Mouse (Mus musculus): Measurements from ENCODE around the gene Fgd6. TPM values are rescaled to one million over a fixed set of nuclear protein-coding genes. Genes with fewer than 3 reads are reported as not detected.
A peak's percentile ranks its signal among the peaks of the same experiment; 100 is the strongest.

Gene Fgd6
- polyA plus RNA-seq, 1 experiment from 2014 or later, result 1.7 TPM

- Histone ChIP-seq H3K4me1 (replicated peaks; ENCODE audit: control insufficient read depth, insufficient read depth) (no peaks in the 10 kb centered on the region), H3K4me2 (replicated peaks; ENCODE audit: low read depth) (no peak overlapping the region), H3K9me3 (ENCODE audit: control insufficient read depth, low read length) (no peaks in the 10 kb centered on the region), H3K36me3 (ENCODE audit: control insufficient read depth, insufficient read depth, low read length) (no peaks in the 10 kb centered on the region), H3K9ac (ENCODE audit: low read length) (no peak overlapping the region), H3K4me3 (ENCODE audit: low read depth, low read length) (no peak overlapping the region), H3K27me3 (ENCODE audit: control insufficient read depth, insufficient read depth, low read length) (no peaks in the 10 kb centered on the region), H3K27ac (replicated peaks) (no peak overlapping the region)
- DNase-seq (ENCODE audit: low spot score) (peak; percentile 83), ATAC-seq (ENCODE audit: low FRiP score, low TSS enrichment) (peak; percentile 83)
- peak; percentile 82 for TF ChIP-seq CTCF (IDR thresholded peaks at IDR 0.05; ENCODE audit: low read depth)
- no peak for TF ChIP-seq EP300 (optimal IDR thresholded peaks at IDR 0.05)
- 24% methylated on average over 6 of the region's 6 CpGs for WGBS
Measured at GRCm38 (mm10) chr10:94115893-94116599, 80.2 kb downstream of the Fgd6 start.

GRCm38 (mm10) chr10:94116781-94117340, 81.1 kb downstream of the Fgd6 start:
- no peaks in the 10 kb centered on the region for H3K36me3 ChIP-seq (ENCODE audit: control insufficient read depth, insufficient read depth, low read length)
- H3K4me3 ChIP-seq (ENCODE audit: low read depth, low read length), result no peak overlapping the region
- no peak overlapping the region for H3K4me2 ChIP-seq (replicated peaks; ENCODE audit: low read depth)
- no peak overlapping the region for H3K9ac ChIP-seq (ENCODE audit: low read length)
- ATAC-seq (ENCODE audit: low FRiP score, low TSS enrichment), result peak; percentile 68
- TF ChIP-seq CTCF (IDR thresholded peaks at IDR 0.05; ENCODE audit: low read depth) (no peak), EP300 (optimal IDR thresholded peaks at IDR 0.05) (no peak)
- H3K4me1 ChIP-seq (replicated peaks; ENCODE audit: control insufficient read depth, insufficient read depth), result no peaks in the 10 kb centered on the region
- H3K9me3 ChIP-seq (ENCODE audit: control insufficient read depth, low read length), result no peaks in the 10 kb centered on the region
- WGBS, result 54% methylated on average over 12 of the region's 12 CpGs
- H3K27me3 ChIP-seq (ENCODE audit: control insufficient read depth, insufficient read depth, low read length), result no peaks in the 10 kb centered on the region
- no peak for DNase-seq (ENCODE audit: low spot score)
- H3K27ac ChIP-seq (replicated peaks), result no peak overlapping the region

DNA sequence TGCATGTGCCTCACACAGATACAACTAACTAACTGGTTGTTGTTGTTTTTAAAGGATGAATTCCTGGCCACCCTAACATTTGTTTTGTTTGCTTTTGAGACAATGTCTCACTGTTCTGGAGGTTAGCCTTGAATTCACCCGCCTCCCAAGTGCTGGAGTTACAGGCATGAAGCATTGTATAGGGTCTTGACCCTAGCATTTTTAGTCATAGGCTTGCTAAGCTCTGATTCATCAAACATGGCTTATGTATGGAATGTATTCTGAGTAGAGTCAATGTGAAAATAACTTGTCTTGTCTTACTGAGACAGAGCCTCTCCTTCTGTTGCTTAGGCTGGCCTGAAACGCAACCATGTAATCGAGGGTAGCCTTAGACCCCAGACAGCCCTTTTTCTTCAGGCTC, 82.1 kb downstream of the Fgd6 start:
- H3K4me2 ChIP-seq (replicated peaks; ENCODE audit: low read depth), result no peak overlapping the region
- H3K9me3 ChIP-seq (ENCODE audit: control insufficient read depth, low read length), result no peaks in the 10 kb centered on the region

DNA sequence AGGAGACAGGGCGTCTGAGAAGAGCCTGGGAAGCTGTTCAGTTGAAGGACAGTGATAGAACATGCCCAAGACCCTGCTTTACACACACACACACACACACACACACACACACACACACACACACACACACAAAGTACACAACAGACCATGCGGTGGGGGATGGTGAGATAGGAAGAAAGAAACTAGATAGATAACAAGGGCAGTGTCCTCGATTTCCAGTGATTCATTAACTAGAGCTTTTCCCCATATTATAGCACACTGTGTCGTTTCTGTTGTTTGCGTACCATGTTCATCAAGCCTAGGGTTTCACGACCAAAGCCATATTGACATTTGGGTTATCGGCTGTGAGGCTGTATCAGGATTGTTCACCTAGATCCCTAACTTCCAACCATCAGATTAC, 83.2 kb downstream of the Fgd6 start:
- H3K36me3 ChIP-seq (ENCODE audit: control insufficient read depth, insufficient read depth, low read length), result no peaks in the 10 kb centered on the region; the same call in 1 of the 2 replicates
- H3K27ac ChIP-seq (replicated peaks), result no peak overlapping the region
- 79% methylated on average over 7 of the region's 7 CpGs for WGBS
- no peaks in the 10 kb centered on the region for H3K9me3 ChIP-seq (ENCODE audit: control insufficient read depth, low read length)
- TF ChIP-seq CTCF (IDR thresholded peaks at IDR 0.05; ENCODE audit: low read depth), result no peak
- no peak for TF ChIP-seq EP300 (optimal IDR thresholded peaks at IDR 0.05)
- no peak overlapping the region for H3K4me3 ChIP-seq (ENCODE audit: low read depth, low read length)
- H3K9ac ChIP-seq (ENCODE audit: low read length), result no peak overlapping the region
- H3K27me3 ChIP-seq (ENCODE audit: control insufficient read depth, insufficient read depth, low read length), result no peaks in the 10 kb centered on the region
- H3K4me1 ChIP-seq (replicated peaks; ENCODE audit: control insufficient read depth, insufficient read depth), result no peaks in the 10 kb centered on the region
- no peak for DNase-seq (ENCODE audit: low spot score)
- no peak for ATAC-seq (ENCODE audit: low FRiP score, low TSS enrichment)
- H3K4me2 ChIP-seq (replicated peaks; ENCODE audit: low read depth), result no peak overlapping the region

More for the DNA sequence above, 82.1 kb downstream of the Fgd6 start:
- 76% methylated on average over 3 of the region's 3 CpGs for WGBS
- ATAC-seq (ENCODE audit: low FRiP score, low TSS enrichment) (no peak), DNase-seq (ENCODE audit: low spot score) (no peak)
- no peaks in the 10 kb centered on the region for H3K36me3 ChIP-seq (ENCODE audit: control insufficient read depth, insufficient read depth, low read length)
- no peak overlapping the region for H3K4me3 ChIP-seq (ENCODE audit: low read depth, low read length)
- no peaks in the 10 kb centered on the region for H3K4me1 ChIP-seq (replicated peaks; ENCODE audit: control insufficient read depth, insufficient read depth)
- H3K9ac ChIP-seq (ENCODE audit: low read length), result no peak overlapping the region
- no peak for TF ChIP-seq CTCF (IDR thresholded peaks at IDR 0.05; ENCODE audit: low read depth)
- no peak for TF ChIP-seq EP300 (optimal IDR thresholded peaks at IDR 0.05)
- no peak overlapping the region for H3K27ac ChIP-seq (replicated peaks)
- H3K27me3 ChIP-seq (ENCODE audit: control insufficient read depth, insufficient read depth, low read length), result no peaks in the 10 kb centered on the region

DNA sequence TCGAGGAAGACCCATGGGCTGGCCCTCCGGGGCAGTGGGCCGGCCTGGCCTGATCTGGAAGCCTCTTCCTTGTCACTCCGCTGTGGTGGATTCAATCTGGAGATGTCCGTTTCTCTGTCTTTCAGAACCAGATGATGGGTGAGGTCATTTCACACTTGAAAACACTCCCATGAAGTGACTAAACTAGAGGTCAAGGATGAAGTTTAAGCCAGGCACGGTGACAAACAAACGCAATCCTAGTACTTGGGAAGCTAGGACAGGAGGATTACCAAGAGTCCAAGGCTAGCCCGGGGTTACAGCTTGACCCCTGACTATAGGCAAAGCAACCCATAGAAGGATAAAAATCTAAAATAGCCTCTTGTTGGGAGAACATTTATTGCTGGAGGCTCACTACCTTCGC, 84.9 kb downstream of the Fgd6 start:
- no peak for DNase-seq (ENCODE audit: low spot score)
- no peak for ATAC-seq (ENCODE audit: low FRiP score, low TSS enrichment)
- H3K9ac ChIP-seq (ENCODE audit: low read length), result no peak overlapping the region
- H3K9me3 ChIP-seq (ENCODE audit: control insufficient read depth, low read length), result no peaks in the 10 kb centered on the region
- WGBS, result 85% methylated on average over 9 of the region's 9 CpGs
- no peak for TF ChIP-seq CTCF (IDR thresholded peaks at IDR 0.05; ENCODE audit: low read depth)
- TF ChIP-seq EP300 (optimal IDR thresholded peaks at IDR 0.05), result no peak
- no peaks in the 10 kb centered on the region for H3K4me1 ChIP-seq (replicated peaks; ENCODE audit: control insufficient read depth, insufficient read depth)
- H3K4me3 ChIP-seq (ENCODE audit: low read depth, low read length), result no peak overlapping the region
- H3K36me3 ChIP-seq (ENCODE audit: control insufficient read depth, insufficient read depth, low read length), result no peaks in the 10 kb centered on the region; the same call in 1 of the 2 replicates
- H3K4me2 ChIP-seq (replicated peaks; ENCODE audit: low read depth), result no peak overlapping the region
- H3K27ac ChIP-seq (replicated peaks), result no peak overlapping the region
- no peaks in the 10 kb centered on the region for H3K27me3 ChIP-seq (ENCODE audit: control insufficient read depth, insufficient read depth, low read length)

- Histone ChIP-seq H3K4me3 (ENCODE audit: low read depth, low read length) (no peak overlapping the region), H3K4me1 (replicated peaks; ENCODE audit: control insufficient read depth, insufficient read depth) (no peaks in the 10 kb centered on the region), H3K27me3 (ENCODE audit: control insufficient read depth, insufficient read depth, low read length) (no peaks in the 10 kb centered on the region), H3K9ac (ENCODE audit: low read length) (no peak overlapping the region), H3K36me3 (ENCODE audit: control insufficient read depth, insufficient read depth, low read length) (no peaks in the 10 kb centered on the region; the same call in 1 of the 2 replicates), H3K27ac (replicated peaks) (no peak overlapping the region), H3K4me2 (replicated peaks; ENCODE audit: low read depth) (no peak overlapping the region), H3K9me3 (ENCODE audit: control insufficient read depth, low read length) (no peaks in the 10 kb centered on the region)
- ATAC-seq (ENCODE audit: low FRiP score, low TSS enrichment) (no peak), DNase-seq (ENCODE audit: low spot score) (no peak)
- 87% methylated on average over 7 of the region's 7 CpGs for WGBS
- no peak for TF ChIP-seq EP300 (optimal IDR thresholded peaks at IDR 0.05)
- no peak for TF ChIP-seq CTCF (IDR thresholded peaks at IDR 0.05; ENCODE audit: low read depth)
Measured at GRCm38 (mm10) chr10:94122595-94122994, 86.8 kb downstream of the Fgd6 start.
